Mouse (Mus musculus) inflammation-experienced regulatory T-cells, adult 16 weeks (primary cell): ENCODE data around the gene Treml1. TPM values are rescaled to one million over a fixed set of nuclear protein-coding genes. Genes with fewer than 3 reads are reported as not detected.

ENCODE experiments used
- polyA plus RNA-seq: library from polyadenylated mRNA; unstranded; fragments of 100-300 nt; shearing (Covaris generic); gene quantifications from one replicate; pipeline ENCODE4 v1.2.1, GENCODE M21; 2017

Gene Treml1
- polyA plus RNA-seq: not detected

DNA sequence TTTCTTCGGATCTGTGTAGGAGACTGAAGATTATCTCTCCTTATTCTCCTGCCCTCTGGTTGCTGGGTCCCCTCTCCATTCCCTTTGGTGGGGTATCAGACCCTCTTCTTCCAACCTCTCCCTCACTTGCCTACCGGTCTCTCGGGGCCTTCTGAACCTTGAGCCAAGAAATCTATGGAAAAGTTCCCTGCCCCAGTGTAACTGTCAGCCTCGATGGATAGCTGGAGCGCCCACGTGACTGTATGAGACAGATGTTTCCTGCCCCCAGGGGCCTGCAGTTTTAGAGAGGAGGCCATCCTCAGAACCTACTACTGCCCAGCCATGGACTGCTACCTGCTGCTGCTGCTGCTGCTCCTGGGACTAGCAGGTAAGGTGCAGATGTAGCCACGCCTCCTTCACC lies at the start of gene Treml1:
Treml1 (plus strand) TSS at position 301 of the 400 bp plus-strand sequence.

DNA sequence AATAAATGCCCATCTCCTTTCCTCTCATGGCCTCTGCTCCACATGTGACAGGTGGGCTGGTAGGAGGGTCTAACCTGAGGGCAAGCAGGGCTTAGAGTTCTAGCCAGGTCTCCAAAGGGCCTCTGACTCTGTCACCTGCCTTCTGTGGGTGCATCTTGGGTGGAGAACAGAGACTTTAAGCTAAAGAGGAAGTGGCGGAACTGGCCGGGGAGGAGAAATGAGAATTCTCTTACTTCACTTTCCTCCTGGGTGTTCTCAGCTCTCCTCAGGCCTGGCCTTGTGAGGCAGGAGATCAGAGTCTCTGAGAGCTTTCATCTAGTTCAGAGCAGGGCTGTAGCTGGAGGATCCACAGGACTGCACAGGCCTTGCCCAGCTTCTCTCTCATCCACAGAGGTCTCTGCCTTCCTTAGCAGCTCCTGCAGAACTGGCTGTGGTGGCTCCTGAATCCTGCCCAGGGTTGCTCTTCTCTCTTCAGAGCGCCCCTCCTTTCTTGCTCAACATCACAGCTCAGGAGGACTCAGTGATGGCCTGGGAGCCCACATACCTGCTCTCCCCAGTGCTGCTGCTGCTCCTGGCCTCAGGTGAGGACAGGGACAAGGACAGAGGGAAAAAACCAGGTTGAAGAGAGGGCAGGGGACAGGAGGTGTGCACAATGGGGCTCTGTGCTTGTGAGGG lies 43.7 kb upstream of the Treml1 start, which contains the start of gene B430306N03Rik:
B430306N03Rik (plus strand) TSS at position 237 of the 675 bp plus-strand sequence.

DNA sequence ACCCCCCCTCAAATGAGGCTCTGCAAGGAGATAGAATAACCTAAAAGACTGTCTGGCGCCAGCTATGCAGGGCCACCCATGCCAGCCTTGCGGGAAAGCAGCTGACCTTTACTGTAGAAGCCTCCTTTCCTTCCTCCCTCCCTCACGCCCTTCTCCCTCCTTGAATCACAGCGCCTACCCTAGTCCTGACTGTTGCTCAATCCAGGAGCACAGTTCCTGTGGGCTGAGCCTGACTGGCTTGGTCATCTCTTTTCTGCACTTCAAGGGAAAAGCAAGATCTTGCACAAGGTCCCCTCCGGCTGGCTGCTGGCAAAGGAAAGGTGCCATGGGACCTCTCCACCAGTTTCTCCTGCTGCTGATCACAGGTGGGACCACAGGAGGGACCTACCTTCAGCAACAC lies 13.5 kb upstream of the Treml1 start, which contains the start of gene Trem2:
Trem2 (plus strand) TSS at position 171 of the 400 bp plus-strand sequence.

DNA sequence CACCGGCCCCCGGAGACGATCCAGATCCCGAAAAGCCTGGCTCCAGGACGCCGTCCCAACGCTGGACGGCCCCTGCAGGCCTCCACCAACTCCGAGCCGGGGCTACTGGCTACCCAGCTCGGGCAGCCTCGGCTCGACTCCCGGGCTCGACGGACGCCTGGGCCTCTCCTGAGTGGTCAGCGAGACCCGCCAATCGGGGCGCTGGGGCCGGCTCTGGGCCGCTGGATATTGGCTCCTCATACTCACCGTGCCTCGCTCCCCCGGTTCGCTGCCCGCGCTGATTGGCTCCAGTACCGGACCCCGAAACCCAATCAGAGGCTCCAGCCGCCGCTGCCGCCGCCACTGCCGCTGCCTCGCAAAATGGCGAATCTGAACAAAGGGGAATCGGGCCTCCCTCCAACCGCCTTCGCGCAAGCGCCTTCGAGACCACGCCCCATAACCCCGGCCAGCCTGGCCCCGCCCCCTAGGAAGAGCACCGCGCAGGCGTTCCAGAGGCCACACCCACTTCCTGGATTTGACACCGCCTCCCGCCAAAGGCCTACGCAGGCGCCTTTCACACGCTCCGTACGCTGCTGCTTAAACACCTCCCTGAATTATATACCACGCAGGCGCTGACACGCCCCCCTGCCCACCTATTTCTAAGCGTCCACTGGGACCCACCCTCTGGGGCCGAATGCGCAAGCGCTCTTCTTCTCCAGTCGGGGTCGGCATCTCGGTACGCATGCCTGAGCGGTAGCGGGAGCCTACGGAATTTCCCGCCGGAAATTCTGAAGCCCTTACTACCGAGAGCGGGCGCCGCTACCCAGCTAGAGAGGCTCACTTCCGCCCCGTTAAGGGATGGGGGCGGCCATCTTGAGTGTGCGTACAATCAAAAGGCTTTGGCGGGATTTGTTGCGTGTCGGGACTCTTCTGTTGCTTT lies 49.9 kb downstream of the Treml1 start, which contains the start of the genes Nfya and Oard1:
Nfya (minus strand) TSS at position 527 of the 919 bp plus-strand sequence.
Oard1 (plus strand) TSS at position 635 of the 919 bp plus-strand sequence.

Other genes with a start within 250 kb of the Treml1 start
- not detected for gene 9830107B12Rik, start 213.6 kb upstream of the Treml1 start, polyA plus RNA-seq
- not detected for gene A530064D06Rik, start 192.6 kb upstream of the Treml1 start, polyA plus RNA-seq
- gene Trem1, start 127.1 kb upstream of the Treml1 start, polyA plus RNA-seq: not detected
- gene Trem3, start 112.1 kb upstream of the Treml1 start, polyA plus RNA-seq: not detected
- 5.6 TPM for gene Treml4, start 95.6 kb upstream of the Treml1 start, polyA plus RNA-seq
- 22.9 TPM for gene Treml2, start 60.4 kb upstream of the Treml1 start, polyA plus RNA-seq
- 4.3 TPM for gene B430306N03Rik, start 43.8 kb upstream of the Treml1 start, polyA plus RNA-seq
- not detected for gene Trem2, start 13.5 kb upstream of the Treml1 start, polyA plus RNA-seq
- 8.0 TPM for gene Nfya, start 50.0 kb downstream of the Treml1 start, polyA plus RNA-seq
- 97.7 TPM for gene Oard1, start 50.1 kb downstream of the Treml1 start, polyA plus RNA-seq
- 5.7 TPM for gene Apobec2, start 73.0 kb downstream of the Treml1 start, polyA plus RNA-seq
- not detected for gene Tspo2, start 91.6 kb downstream of the Treml1 start, polyA plus RNA-seq
- 43.9 TPM for gene Unc5cl, start 95.0 kb downstream of the Treml1 start, polyA plus RNA-seq